Mouse (Mus musculus): Measurements from ENCODE around the gene Stxbp5. TPM values are rescaled to one million over a fixed set of nuclear protein-coding genes. Genes with fewer than 3 reads are reported as not detected.

Gene Stxbp5
- polyA plus RNA-seq, 1 experiment from 2014 or later = 3.6 TPM

DNA sequence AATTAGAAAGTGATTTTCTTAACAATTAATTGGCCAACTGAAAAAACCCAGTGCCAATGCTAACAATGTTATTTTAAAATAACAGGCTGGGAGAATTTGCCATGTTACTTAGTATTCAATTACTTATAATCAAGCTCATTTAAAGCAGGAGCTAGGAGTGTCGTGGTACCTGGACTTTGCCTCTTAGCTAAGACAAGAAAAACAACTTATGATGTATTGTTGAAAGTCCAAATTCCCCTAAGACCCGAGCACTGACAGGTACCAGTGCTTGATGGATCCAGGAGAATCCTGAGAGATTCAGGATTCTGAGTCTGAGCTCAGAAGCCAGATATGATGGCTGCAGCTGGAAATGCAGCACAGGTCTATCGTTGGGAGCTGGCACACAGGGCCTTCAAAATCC, 71.1 kb downstream of the Stxbp5 start:
- 89% methylated on average over 3 of the region's 3 CpGs for WGBS

DNA sequence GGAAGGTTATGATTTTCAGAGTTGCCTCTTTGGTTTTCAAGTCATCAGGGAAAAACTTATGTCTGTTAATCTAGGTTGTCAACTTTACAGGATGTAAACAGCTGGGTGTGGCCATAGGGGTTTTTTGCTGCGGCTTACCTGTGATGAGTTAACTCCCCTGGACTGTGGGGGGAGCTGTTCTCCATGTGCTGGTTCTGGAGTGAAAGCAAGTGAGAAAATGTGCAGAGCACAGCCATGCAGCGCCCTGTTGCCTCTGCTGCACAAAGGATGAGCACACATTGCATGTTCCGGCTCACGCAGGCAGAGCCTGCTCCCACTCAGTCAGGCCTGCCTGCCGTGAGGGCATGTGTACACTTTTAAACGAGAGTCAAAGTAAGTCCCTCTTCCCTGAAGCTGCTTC, 79.6 kb downstream of the Stxbp5 start:
- WGBS = 48% methylated on average over 6 of the region's 6 CpGs
- H3K9ac ChIP-seq (ENCODE audit: low read length) = no peak overlapping the region
- H3K4me3 ChIP-seq (ENCODE audit: low read length) = no peak overlapping the region
- no peaks in the 10 kb centered on the region for H3K4me1 ChIP-seq (replicated peaks; ENCODE audit: control insufficient read depth, insufficient read depth, low read length)
- no peaks in the 10 kb centered on the region for H3K36me3 ChIP-seq (ENCODE audit: control insufficient read depth, insufficient read depth, low read length)
- ATAC-seq (ENCODE audit: low read depth) = no peak
- no peak overlapping the region for H3K4me2 ChIP-seq (ENCODE audit: low read depth, low read length)
- no peak overlapping the region for H3K27ac ChIP-seq (ENCODE audit: low read length)
- no peaks in the 10 kb centered on the region for H3K9me3 ChIP-seq (ENCODE audit: control insufficient read depth, low read length)
- H3K27me3 ChIP-seq (ENCODE audit: control insufficient read depth, insufficient read depth, low read depth, low read length) = no peaks in the 10 kb centered on the region

More for the DNA sequence above, 71.1 kb downstream of the Stxbp5 start:
- Histone ChIP-seq H3K4me3 (ENCODE audit: low read length) (no peak overlapping the region), H3K27me3 (ENCODE audit: control insufficient read depth, insufficient read depth, low read depth, low read length) (no peaks in the 10 kb centered on the region), H3K27ac (ENCODE audit: low read length) (no peak overlapping the region), H3K4me1 (replicated peaks; ENCODE audit: control insufficient read depth, insufficient read depth, low read length) (no peaks in the 10 kb centered on the region), H3K36me3 (ENCODE audit: control insufficient read depth, insufficient read depth, low read length) (0 out of 2 replicates have a peak, but pooled peaks cover 2% of the 10 kb centered on the region), H3K9me3 (ENCODE audit: control insufficient read depth, low read length) (no peaks in the 10 kb centered on the region), H3K4me2 (ENCODE audit: low read depth, low read length) (no peak overlapping the region), H3K9ac (ENCODE audit: low read length) (no peak overlapping the region)
- ATAC-seq (ENCODE audit: low read depth) = no peak

DNA sequence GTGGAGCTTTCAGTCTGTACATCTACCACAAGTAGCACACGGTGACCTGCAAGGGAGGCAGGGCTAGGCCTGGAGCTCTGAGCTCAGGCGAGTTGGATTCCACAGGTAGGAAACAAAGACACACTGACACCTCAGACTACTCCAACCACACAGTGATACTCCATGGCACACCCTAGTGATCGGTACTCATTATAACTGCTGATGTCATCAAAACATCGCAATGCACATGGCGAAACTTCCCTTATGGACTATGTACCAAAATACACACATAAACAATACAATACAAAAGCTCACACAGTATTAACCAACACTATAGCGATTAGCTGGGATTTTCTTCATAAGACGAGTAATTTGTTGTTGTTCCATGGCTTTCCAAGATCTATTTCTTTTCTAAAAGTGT, 82.3 kb downstream of the Stxbp5 start:
- no peak overlapping the region for H3K27ac ChIP-seq (ENCODE audit: low read length)
- WGBS = 92% methylated on average over 7 of the region's 7 CpGs
- H3K4me3 ChIP-seq (ENCODE audit: low read length) = no peak overlapping the region

DNA sequence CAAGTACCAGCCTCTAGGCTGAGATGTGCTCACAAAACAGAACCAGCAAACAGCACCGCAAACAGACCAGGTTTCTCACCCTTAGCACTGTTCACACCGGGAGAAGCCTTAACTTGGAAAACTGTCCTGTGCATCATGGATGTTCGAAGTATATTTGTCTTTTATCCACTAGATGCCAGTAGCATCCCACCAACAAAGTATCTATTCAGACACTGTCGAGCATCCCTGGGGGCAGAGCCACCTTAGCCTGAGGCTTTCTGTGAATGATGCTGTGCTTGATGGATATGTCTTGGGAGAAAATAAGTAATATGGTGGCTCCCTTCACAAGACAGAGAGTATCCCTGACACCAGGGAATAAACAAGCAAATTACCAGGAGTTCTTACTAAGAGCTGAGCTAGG, 87.0 kb downstream of the Stxbp5 start:
- Histone ChIP-seq H3K36me3 (ENCODE audit: control insufficient read depth, insufficient read depth, low read length) (no peaks in the 10 kb centered on the region), H3K4me1 (replicated peaks; ENCODE audit: control insufficient read depth, insufficient read depth, low read length) (no peaks in the 10 kb centered on the region), H3K27ac (ENCODE audit: low read length) (no peak overlapping the region), H3K27me3 (ENCODE audit: control insufficient read depth, insufficient read depth, low read depth, low read length) (no peaks in the 10 kb centered on the region), H3K4me3 (ENCODE audit: low read length) (no peak overlapping the region), H3K9me3 (ENCODE audit: control insufficient read depth, low read length) (no peaks in the 10 kb centered on the region), H3K4me2 (ENCODE audit: low read depth, low read length) (no peak overlapping the region), H3K9ac (ENCODE audit: low read length) (no peak overlapping the region)
- WGBS = 71% methylated on average over 4 of the region's 4 CpGs
- no peak for ATAC-seq (ENCODE audit: low read depth)

More for the DNA sequence above, 82.3 kb downstream of the Stxbp5 start:
- Histone ChIP-seq H3K27me3 (ENCODE audit: control insufficient read depth, insufficient read depth, low read depth, low read length) (no peaks in the 10 kb centered on the region), H3K4me2 (ENCODE audit: low read depth, low read length) (no peak overlapping the region), H3K9me3 (ENCODE audit: control insufficient read depth, low read length) (no peaks in the 10 kb centered on the region), H3K4me1 (replicated peaks; ENCODE audit: control insufficient read depth, insufficient read depth, low read length) (no peaks in the 10 kb centered on the region), H3K36me3 (ENCODE audit: control insufficient read depth, insufficient read depth, low read length) (no peaks in the 10 kb centered on the region), H3K9ac (ENCODE audit: low read length) (no peak overlapping the region)
- ATAC-seq (ENCODE audit: low read depth) = no peak

DNA sequence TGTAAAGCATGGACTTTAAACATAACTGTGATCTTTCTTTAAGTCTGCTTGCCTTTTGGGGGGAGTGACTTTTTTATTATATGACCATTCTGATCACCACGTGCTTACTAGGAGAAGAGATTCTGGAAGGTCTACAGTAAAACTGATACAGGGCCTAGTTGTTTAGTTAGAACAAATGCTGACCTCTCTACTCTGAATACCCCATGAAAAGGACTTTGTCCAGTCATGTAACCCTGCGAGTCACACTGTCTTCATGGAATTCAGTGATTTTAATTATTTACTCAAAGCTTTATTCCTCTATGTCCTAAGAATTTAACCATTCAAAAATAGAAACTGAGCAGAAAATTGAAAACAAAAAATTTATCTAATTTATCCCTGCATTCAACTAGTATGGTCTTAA, 93.3 kb downstream of the Stxbp5 start:
- no peak for ATAC-seq (ENCODE audit: low read depth)
- no peaks in the 10 kb centered on the region for H3K9me3 ChIP-seq (ENCODE audit: control insufficient read depth, low read length)
- no peaks in the 10 kb centered on the region for H3K27me3 ChIP-seq (ENCODE audit: control insufficient read depth, insufficient read depth, low read depth, low read length)
- H3K27ac ChIP-seq (ENCODE audit: low read length) = no peak overlapping the region
- 80% methylated on average over 2 of the region's 2 CpGs for WGBS
- no peaks in the 10 kb centered on the region for H3K4me1 ChIP-seq (replicated peaks; ENCODE audit: control insufficient read depth, insufficient read depth, low read length)
- no peak overlapping the region for H3K4me2 ChIP-seq (ENCODE audit: low read depth, low read length)
- no peak overlapping the region for H3K9ac ChIP-seq (ENCODE audit: low read length)
- no peak overlapping the region for H3K4me3 ChIP-seq (ENCODE audit: low read length)
- no peaks in the 10 kb centered on the region for H3K36me3 ChIP-seq (ENCODE audit: control insufficient read depth, insufficient read depth, low read length)

DNA sequence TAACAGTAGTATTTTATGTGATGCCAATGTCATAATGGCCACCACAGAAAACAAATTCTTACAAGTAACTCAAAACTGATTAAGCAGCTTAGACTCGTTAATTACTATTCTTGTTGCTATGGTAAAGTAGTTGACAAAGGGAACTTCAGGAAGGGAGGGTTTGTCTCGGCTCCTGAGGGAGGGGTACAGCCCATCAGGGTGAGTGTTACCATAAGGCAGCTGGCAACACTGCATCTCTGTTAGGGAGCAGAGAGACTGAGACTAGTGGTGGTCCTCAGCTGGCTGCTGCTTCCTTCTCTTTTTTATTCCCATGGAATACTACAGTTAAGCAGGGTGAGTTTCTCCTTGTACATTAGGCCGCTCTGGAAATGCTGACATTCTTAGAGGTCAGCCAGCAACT, 95.5 kb downstream of the Stxbp5 start:
- no peak for ATAC-seq (ENCODE audit: low read depth)
- H3K9ac ChIP-seq (ENCODE audit: low read length) = no peak overlapping the region
- no peaks in the 10 kb centered on the region for H3K36me3 ChIP-seq (ENCODE audit: control insufficient read depth, insufficient read depth, low read length)
- no peaks in the 10 kb centered on the region for H3K4me1 ChIP-seq (replicated peaks; ENCODE audit: control insufficient read depth, insufficient read depth, low read length)
- 62% methylated on average over 3 of the region's 3 CpGs for WGBS
- no peak overlapping the region for H3K4me2 ChIP-seq (ENCODE audit: low read depth, low read length)
- no peaks in the 10 kb centered on the region for H3K9me3 ChIP-seq (ENCODE audit: control insufficient read depth, low read length)
- no peak overlapping the region for H3K4me3 ChIP-seq (ENCODE audit: low read length)
- H3K27ac ChIP-seq (ENCODE audit: low read length) = no peak overlapping the region
- H3K27me3 ChIP-seq (ENCODE audit: control insufficient read depth, insufficient read depth, low read depth, low read length) = no peaks in the 10 kb centered on the region

DNA sequence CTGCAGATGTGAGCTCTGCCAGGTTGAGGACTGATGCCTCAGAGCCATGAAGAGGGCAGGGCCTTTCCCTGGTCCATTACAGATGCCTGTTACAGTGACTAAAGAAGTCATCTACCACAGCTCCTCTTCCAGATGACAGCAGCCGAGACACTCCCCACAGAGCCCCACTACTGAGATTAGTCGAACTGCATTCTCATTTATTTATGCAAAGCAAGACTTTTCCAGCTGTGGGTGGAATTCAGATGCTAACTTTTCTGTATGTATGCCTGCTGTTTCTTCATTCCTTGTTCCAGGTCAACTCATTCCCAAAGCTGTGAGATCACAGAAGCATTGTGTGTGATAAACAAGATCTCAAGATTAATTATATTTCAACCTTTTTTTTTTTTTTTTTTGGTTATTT, 97.8 kb downstream of the Stxbp5 start:
- Histone ChIP-seq H3K4me3 (ENCODE audit: low read length) (no peak overlapping the region), H3K4me1 (replicated peaks; ENCODE audit: control insufficient read depth, insufficient read depth, low read length) (no peaks in the 10 kb centered on the region), H3K36me3 (ENCODE audit: control insufficient read depth, insufficient read depth, low read length) (no peaks in the 10 kb centered on the region), H3K27ac (ENCODE audit: low read length) (no peak overlapping the region), H3K9ac (ENCODE audit: low read length) (no peak overlapping the region), H3K9me3 (ENCODE audit: control insufficient read depth, low read length) (no peaks in the 10 kb centered on the region), H3K27me3 (ENCODE audit: control insufficient read depth, insufficient read depth, low read depth, low read length) (no peaks in the 10 kb centered on the region), H3K4me2 (ENCODE audit: low read depth, low read length) (no peak overlapping the region)
- ATAC-seq (ENCODE audit: low read depth) = no peak
- WGBS = 44% methylated on average over 2 of the region's 2 CpGs

DNA sequence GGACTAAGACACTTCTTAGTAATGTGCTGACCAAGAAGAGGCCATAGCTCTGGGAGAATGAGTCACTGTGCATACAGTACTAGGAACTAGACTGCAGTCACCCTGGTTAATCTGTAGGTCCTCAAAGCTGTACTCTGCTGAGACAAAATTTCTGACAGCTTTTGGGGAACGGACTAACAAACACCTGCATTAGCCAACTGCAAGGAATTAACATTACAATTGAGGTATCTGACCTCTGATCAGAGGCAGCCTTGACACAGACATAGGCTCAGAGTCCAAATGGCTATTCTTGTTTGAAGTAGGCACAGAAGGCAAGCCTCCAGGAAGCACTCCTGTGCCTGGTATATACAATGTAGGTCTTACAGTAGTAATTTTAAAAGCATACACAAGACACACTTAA, 99.3 kb downstream of the Stxbp5 start:
- ATAC-seq (ENCODE audit: low read depth) = no peak
- 67% methylated on average over 1 of the region's 1 CpGs for WGBS
- Histone ChIP-seq H3K27me3 (ENCODE audit: control insufficient read depth, insufficient read depth, low read depth, low read length) (no peaks in the 10 kb centered on the region), H3K9me3 (ENCODE audit: control insufficient read depth, low read length) (no peaks in the 10 kb centered on the region), H3K27ac (ENCODE audit: low read length) (no peak overlapping the region), H3K36me3 (ENCODE audit: control insufficient read depth, insufficient read depth, low read length) (peaks cover 7% of the 10 kb centered on the region; the same call in 1 of the 2 replicates), H3K9ac (ENCODE audit: low read length) (no peak overlapping the region), H3K4me1 (replicated peaks; ENCODE audit: control insufficient read depth, insufficient read depth, low read length) (no peaks in the 10 kb centered on the region), H3K4me3 (ENCODE audit: low read length) (no peak overlapping the region), H3K4me2 (ENCODE audit: low read depth, low read length) (no peak overlapping the region)

DNA sequence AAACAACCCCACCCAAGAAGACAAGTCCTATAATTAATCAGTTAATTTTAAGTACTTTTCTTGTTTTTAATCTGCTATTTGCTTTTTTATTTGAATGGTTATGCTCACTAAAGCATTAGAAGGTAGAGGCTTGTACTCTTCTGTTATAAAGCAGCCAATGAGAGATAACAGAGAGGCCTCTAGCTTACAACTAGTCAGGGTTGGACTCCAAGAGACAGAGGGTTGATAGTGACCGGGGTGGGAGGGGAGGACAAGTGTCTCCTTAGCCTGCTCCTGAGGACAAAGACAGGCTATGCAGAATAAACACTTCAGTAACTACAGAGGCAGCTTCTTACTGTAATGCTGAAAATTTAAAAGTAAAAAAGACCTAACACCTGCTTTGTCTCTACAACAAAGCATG, 101.8 kb downstream of the Stxbp5 start:
- H3K36me3 ChIP-seq (ENCODE audit: control insufficient read depth, insufficient read depth, low read length) = peaks cover 9% of the 10 kb centered on the region; the same call in 1 of the 2 replicates
- H3K27me3 ChIP-seq (ENCODE audit: control insufficient read depth, insufficient read depth, low read depth, low read length) = no peaks in the 10 kb centered on the region
- no peak for ATAC-seq (ENCODE audit: low read depth)
- no peak overlapping the region for H3K9ac ChIP-seq (ENCODE audit: low read length)
- no peaks in the 10 kb centered on the region for H3K4me1 ChIP-seq (replicated peaks; ENCODE audit: control insufficient read depth, insufficient read depth, low read length)
- no peak overlapping the region for H3K4me2 ChIP-seq (ENCODE audit: low read depth, low read length)
- H3K4me3 ChIP-seq (ENCODE audit: low read length) = no peak overlapping the region
- H3K27ac ChIP-seq (ENCODE audit: low read length) = no peak overlapping the region
- H3K9me3 ChIP-seq (ENCODE audit: control insufficient read depth, low read length) = no peaks in the 10 kb centered on the region
- WGBS = 63% methylated on average over 1 of the region's 1 CpGs

DNA sequence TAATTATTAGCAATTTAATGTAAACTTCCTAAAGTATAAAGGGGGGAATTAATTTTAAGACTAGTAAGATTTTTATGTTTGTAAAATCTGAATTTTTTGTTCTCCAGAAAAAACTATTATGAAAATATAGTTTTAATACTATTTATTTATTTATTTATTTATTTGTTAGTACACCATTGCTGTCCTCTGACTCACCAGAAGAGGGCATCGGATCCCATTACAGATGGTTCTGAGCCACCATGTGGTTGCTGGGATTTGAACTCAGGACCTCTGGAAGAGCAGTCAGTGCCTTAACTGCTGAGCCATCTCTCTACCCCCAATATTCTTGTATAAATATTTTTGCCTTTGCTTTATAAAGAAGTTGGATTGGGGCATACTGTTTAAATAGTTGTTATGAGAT, 104.5 kb downstream of the Stxbp5 start:
- H3K4me2 ChIP-seq (ENCODE audit: low read depth, low read length) = no peak overlapping the region
- H3K36me3 ChIP-seq (ENCODE audit: control insufficient read depth, insufficient read depth, low read length) = peaks cover 9% of the 10 kb centered on the region; the same call in 1 of the 2 replicates
- WGBS = 93% methylated on average over 1 of the region's 1 CpGs
- H3K9me3 ChIP-seq (ENCODE audit: control insufficient read depth, low read length) = no peaks in the 10 kb centered on the region
- no peaks in the 10 kb centered on the region for H3K27me3 ChIP-seq (ENCODE audit: control insufficient read depth, insufficient read depth, low read depth, low read length)
- H3K9ac ChIP-seq (ENCODE audit: low read length) = no peak overlapping the region
- no peaks in the 10 kb centered on the region for H3K4me1 ChIP-seq (replicated peaks; ENCODE audit: control insufficient read depth, insufficient read depth, low read length)
- ATAC-seq (ENCODE audit: low read depth) = no peak
- no peak overlapping the region for H3K27ac ChIP-seq (ENCODE audit: low read length)
- no peak overlapping the region for H3K4me3 ChIP-seq (ENCODE audit: low read length)
